Mouse (Mus musculus): ENCODE data around the gene Spag5. TPM values are rescaled to one million over a fixed set of nuclear protein-coding genes. Genes with fewer than 3 reads are reported as not detected.

Spag5 gene
- polyA plus RNA-seq, 1 experiment from 2014 or later = 33.0 TPM

GRCm38 (mm10) chr11:78355471-78356238 is 54.3 kb downstream of the Spag5 start:
- Histone ChIP-seq H3K4me3 (ENCODE audit: low read depth, low read length) (no peak overlapping the region), H3K4me1 (ENCODE audit: control insufficient read depth, low read depth, low read length) (peaks cover 6% of the 10 kb centered on the region), H3K27me3 (ENCODE audit: control insufficient read depth, insufficient read depth, low read depth, low read length) (no peaks in the 10 kb centered on the region), H3K9me3 (replicated peaks; ENCODE audit: control insufficient read depth, low read length) (no peaks in the 10 kb centered on the region), H3K4me2 (ENCODE audit: low read depth, low read length) (no peak overlapping the region), H3K27ac (ENCODE audit: low read length) (no peak overlapping the region), H3K36me3 (ENCODE audit: control insufficient read depth, insufficient read depth) (no peaks in the 10 kb centered on the region), H3K9ac (ENCODE audit: low read depth, low read length) (no peak overlapping the region)
- WGBS (ENCODE audit: insufficient replicate concordance) = 25% methylated on average over 4 of the region's 4 CpGs
- no peak for ATAC-seq (ENCODE audit: low read depth)

- ATAC-seq (ENCODE audit: low read depth) = no peak
- WGBS (ENCODE audit: insufficient replicate concordance) = 22% methylated on average over 22 of the region's 22 CpGs
- H3K27me3 ChIP-seq (ENCODE audit: control insufficient read depth, insufficient read depth, low read depth, low read length) = no peaks in the 10 kb centered on the region
- H3K4me3 ChIP-seq (ENCODE audit: low read depth, low read length) = no peak overlapping the region
- H3K9me3 ChIP-seq (replicated peaks; ENCODE audit: control insufficient read depth, low read length) = no peaks in the 10 kb centered on the region
- no peaks in the 10 kb centered on the region for H3K36me3 ChIP-seq (ENCODE audit: control insufficient read depth, insufficient read depth)
- H3K27ac ChIP-seq (ENCODE audit: low read length) = no peak overlapping the region
- H3K4me1 ChIP-seq (ENCODE audit: control insufficient read depth, low read depth, low read length) = peaks cover 6% of the 10 kb centered on the region
- H3K4me2 ChIP-seq (ENCODE audit: low read depth, low read length) = no peak overlapping the region
- H3K9ac ChIP-seq (ENCODE audit: low read depth, low read length) = no peak overlapping the region
Measured at GRCm38 (mm10) chr11:78358330-78359007, 57.1 kb downstream of the Spag5 start.

- Histone ChIP-seq H3K4me1 (ENCODE audit: control insufficient read depth, low read depth, low read length) (peaks cover 6% of the 10 kb centered on the region), H3K9ac (ENCODE audit: low read depth, low read length) (no peak overlapping the region; the same call in 1 of the 2 replicates), H3K9me3 (replicated peaks; ENCODE audit: control insufficient read depth, low read length) (no peaks in the 10 kb centered on the region), H3K27me3 (ENCODE audit: control insufficient read depth, insufficient read depth, low read depth, low read length) (no peaks in the 10 kb centered on the region), H3K27ac (ENCODE audit: low read length) (no peak overlapping the region), H3K36me3 (ENCODE audit: control insufficient read depth, insufficient read depth) (no peaks in the 10 kb centered on the region), H3K4me3 (ENCODE audit: low read depth, low read length) (peak overlapping the region; percentile 61), H3K4me2 (ENCODE audit: low read depth, low read length) (peak overlapping the region; percentile 73)
- 8% methylated on average over 13 of the region's 13 CpGs for WGBS (ENCODE audit: insufficient replicate concordance)
- peak; percentile 69 for ATAC-seq (ENCODE audit: low read depth)
Measured at GRCm38 (mm10) chr11:78360125-78360788, 58.9 kb downstream of the Spag5 start.

- H3K27ac ChIP-seq (ENCODE audit: low read length) = no peak overlapping the region
- no peaks in the 10 kb centered on the region for H3K27me3 ChIP-seq (ENCODE audit: control insufficient read depth, insufficient read depth, low read depth, low read length)
- ATAC-seq (ENCODE audit: low read depth) = no peak
- no peaks in the 10 kb centered on the region for H3K9me3 ChIP-seq (replicated peaks; ENCODE audit: control insufficient read depth, low read length)
- no peaks in the 10 kb centered on the region for H3K36me3 ChIP-seq (ENCODE audit: control insufficient read depth, insufficient read depth)
- H3K4me1 ChIP-seq (ENCODE audit: control insufficient read depth, low read depth, low read length) = peaks cover 6% of the 10 kb centered on the region
- WGBS (ENCODE audit: insufficient replicate concordance) = 45% methylated on average over 2 of the region's 2 CpGs
- peak overlapping the region; percentile 73 for H3K4me2 ChIP-seq (ENCODE audit: low read depth, low read length)
- no peak overlapping the region for H3K9ac ChIP-seq (ENCODE audit: low read depth, low read length)
- no peak overlapping the region for H3K4me3 ChIP-seq (ENCODE audit: low read depth, low read length)
Measured at GRCm38 (mm10) chr11:78360789-78361131, 59.4 kb downstream of the Spag5 start.

- H3K4me3 ChIP-seq (ENCODE audit: low read depth, low read length) = no peak overlapping the region
- H3K4me2 ChIP-seq (ENCODE audit: low read depth, low read length) = no peak overlapping the region
- no peaks in the 10 kb centered on the region for H3K27me3 ChIP-seq (ENCODE audit: control insufficient read depth, insufficient read depth, low read depth, low read length)
- peaks cover 6% of the 10 kb centered on the region for H3K4me1 ChIP-seq (ENCODE audit: control insufficient read depth, low read depth, low read length)
- no peak overlapping the region for H3K27ac ChIP-seq (ENCODE audit: low read length)
- no peak overlapping the region for H3K9ac ChIP-seq (ENCODE audit: low read depth, low read length)
- 52% methylated on average over 13 of the region's 13 CpGs for WGBS (ENCODE audit: insufficient replicate concordance)
- ATAC-seq (ENCODE audit: low read depth) = no peak
- no peaks in the 10 kb centered on the region for H3K9me3 ChIP-seq (replicated peaks; ENCODE audit: control insufficient read depth, low read length)
- H3K36me3 ChIP-seq (ENCODE audit: control insufficient read depth, insufficient read depth) = no peaks in the 10 kb centered on the region
Measured at GRCm38 (mm10) chr11:78363309-78364007, 62.1 kb downstream of the Spag5 start.

GRCm38 (mm10) chr11:78364103-78364502 is 62.8 kb downstream of the Spag5 start:
- peaks cover 6% of the 10 kb centered on the region for H3K4me1 ChIP-seq (ENCODE audit: control insufficient read depth, low read depth, low read length)
- no peak overlapping the region for H3K9ac ChIP-seq (ENCODE audit: low read depth, low read length)
- no peak overlapping the region for H3K27ac ChIP-seq (ENCODE audit: low read length)
- H3K27me3 ChIP-seq (ENCODE audit: control insufficient read depth, insufficient read depth, low read depth, low read length) = no peaks in the 10 kb centered on the region
- H3K4me3 ChIP-seq (ENCODE audit: low read depth, low read length) = no peak overlapping the region
- H3K36me3 ChIP-seq (ENCODE audit: control insufficient read depth, insufficient read depth) = no peaks in the 10 kb centered on the region
- no peaks in the 10 kb centered on the region for H3K9me3 ChIP-seq (replicated peaks; ENCODE audit: control insufficient read depth, low read length)
- ATAC-seq (ENCODE audit: low read depth) = no peak
- WGBS (ENCODE audit: insufficient replicate concordance) = 38% methylated on average over 8 of the region's 8 CpGs
- no peak overlapping the region for H3K4me2 ChIP-seq (ENCODE audit: low read depth, low read length)

- ATAC-seq (ENCODE audit: low read depth) = no peak
- no peaks in the 10 kb centered on the region; the same call in 1 of the 2 replicates for H3K4me1 ChIP-seq (ENCODE audit: control insufficient read depth, low read depth, low read length)
- WGBS (ENCODE audit: insufficient replicate concordance) = 75% methylated on average over 15 of the region's 15 CpGs
- H3K27me3 ChIP-seq (ENCODE audit: control insufficient read depth, insufficient read depth, low read depth, low read length) = no peaks in the 10 kb centered on the region
- H3K9me3 ChIP-seq (replicated peaks; ENCODE audit: control insufficient read depth, low read length) = no peaks in the 10 kb centered on the region
- no peak overlapping the region for H3K4me3 ChIP-seq (ENCODE audit: low read depth, low read length)
- H3K36me3 ChIP-seq (ENCODE audit: control insufficient read depth, insufficient read depth) = no peaks in the 10 kb centered on the region
- H3K27ac ChIP-seq (ENCODE audit: low read length) = no peak overlapping the region
- H3K9ac ChIP-seq (ENCODE audit: low read depth, low read length) = no peak overlapping the region
- no peak overlapping the region for H3K4me2 ChIP-seq (ENCODE audit: low read depth, low read length)
Measured at GRCm38 (mm10) chr11:78367456-78368225, 66.3 kb downstream of the Spag5 start.

- Histone ChIP-seq H3K36me3 (ENCODE audit: control insufficient read depth, insufficient read depth) (no peaks in the 10 kb centered on the region), H3K4me3 (ENCODE audit: low read depth, low read length) (no peak overlapping the region), H3K27me3 (ENCODE audit: control insufficient read depth, insufficient read depth, low read depth, low read length) (no peaks in the 10 kb centered on the region), H3K9ac (ENCODE audit: low read depth, low read length) (no peak overlapping the region), H3K9me3 (replicated peaks; ENCODE audit: control insufficient read depth, low read length) (no peaks in the 10 kb centered on the region), H3K4me2 (ENCODE audit: low read depth, low read length) (no peak overlapping the region), H3K4me1 (ENCODE audit: control insufficient read depth, low read depth, low read length) (no peaks in the 10 kb centered on the region), H3K27ac (ENCODE audit: low read length) (no peak overlapping the region)
- ATAC-seq (ENCODE audit: low read depth) = no peak
- 19% methylated on average over 1 of the region's 1 CpGs for WGBS (ENCODE audit: insufficient replicate concordance)
Measured at GRCm38 (mm10) chr11:78370389-78370788, 69.1 kb downstream of the Spag5 start.
